Mouse (Mus musculus) heart, adult 2 months (tissue): ENCODE data around the gene Tgm1.

Experiments used
- CTCF ChIP-seq: fragments of 200-600 bp; IDR thresholded peaks from 2 replicates; pipeline ENCODE4 v1.8.1; 2022; ENCODE audit warnings: antibody characterized with exemption, mild to moderate bottlenecking, moderate library complexity
- POLR2A ChIP-seq: fragments of 200-500 bp; IDR thresholded peaks from 2 replicates; pipeline ENCODE4 v1.6.1; 2011; ENCODE audit warnings: mild to moderate bottlenecking, low read depth, low read length, control low read depth; ENCODE audit not compliant: insufficient read depth

DNA sequence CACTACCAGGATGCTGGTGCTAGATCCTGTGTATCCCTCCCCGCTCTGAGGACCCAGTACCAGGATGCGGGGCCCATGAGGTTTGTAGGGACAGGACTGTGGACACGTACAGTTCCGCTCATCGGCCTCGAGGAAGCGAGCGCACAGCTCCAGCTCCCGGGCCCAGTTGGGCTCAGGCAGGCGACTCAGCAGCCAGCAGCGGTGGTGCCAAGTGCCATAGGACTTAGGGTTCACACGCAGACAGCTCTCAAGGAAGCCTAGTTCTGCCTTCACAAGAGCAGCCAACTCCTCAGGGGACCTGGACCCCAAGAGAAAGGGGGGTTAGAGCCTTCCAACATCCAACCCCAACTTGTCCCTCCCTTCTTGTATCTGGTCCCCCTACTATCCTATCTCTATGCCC is 6.9 kb upstream of the Tgm1 start:
- no peak for TF ChIP-seq CTCF
- no peak for TF ChIP-seq POLR2A
